Mouse (Mus musculus) layer of hippocampus, postnatal 14 days (tissue): ENCODE data around the gene Dstn. TPM values are rescaled to one million over a fixed set of nuclear protein-coding genes. Genes with fewer than 3 reads are reported as not detected.

ENCODE experiments used
- DNase-seq, 2 experiments: peaks; one replicate each; pipeline ENCODE4 v3.0.0; 2021 to 2022; ENCODE audit warnings: low spot score in 2 of 2, mixed read lengths in 1 of 2
- long read RNA-seq, 2 experiments: library from polyadenylated mRNA; stranded (forward); transcript quantifications; one replicate each; pipeline ENCODE4 v2.0.0; 2021
- total RNA-seq, 2 experiments: library from RNA; stranded (reverse); gene quantifications; 2 replicates each; pipeline ENCODE4 v1.2.3; 2021

Gene Dstn
- total RNA-seq = 100 to 1,000 TPM; 225 to 238 TPM
- long read RNA-seq, experiment 1, transcript Dstn-201 (4 exons, 1,911 nt) = major isoform, 221 of 246 reads
- long read RNA-seq, experiment 1, partial matches to known transcripts = 3 of 246 reads
- long read RNA-seq, experiment 1, other reads (novel, unspliced or antisense) = 22 of 246 reads
- long read RNA-seq, experiment 2, transcript Dstn-201 (4 exons, 1,911 nt) = major isoform, 325 of 395 reads
- long read RNA-seq, experiment 2, partial matches to known transcripts = 6 of 395 reads
- long read RNA-seq, experiment 2, other reads (novel, unspliced or antisense) = 64 of 395 reads

GRCm38 (mm10) chr2:143914760-143915599 lies at the start of gene Dstn:
Dstn (plus strand) TSS chr2:143915320.
- peak; percentile 96 to 97 for DNase-seq

- DNase-seq = peak; percentile 70 to 84
Measured at GRCm38 (mm10) chr2:143867326-143867725, 47.8 kb upstream of the Dstn start.

GRCm38 (mm10) chr2:143870936-143871688 lies 44.0 kb upstream of the Dstn start:
- no peak for DNase-seq

- DNase-seq = no peak
Measured at GRCm38 (mm10) chr2:143876026-143876425, 39.1 kb upstream of the Dstn start.

- no peak for DNase-seq
Measured at GRCm38 (mm10) chr2:143876929-143877632, 38.0 kb upstream of the Dstn start.

GRCm38 (mm10) chr2:143879311-143879710 lies 35.8 kb upstream of the Dstn start:
- no peak for DNase-seq

DNA sequence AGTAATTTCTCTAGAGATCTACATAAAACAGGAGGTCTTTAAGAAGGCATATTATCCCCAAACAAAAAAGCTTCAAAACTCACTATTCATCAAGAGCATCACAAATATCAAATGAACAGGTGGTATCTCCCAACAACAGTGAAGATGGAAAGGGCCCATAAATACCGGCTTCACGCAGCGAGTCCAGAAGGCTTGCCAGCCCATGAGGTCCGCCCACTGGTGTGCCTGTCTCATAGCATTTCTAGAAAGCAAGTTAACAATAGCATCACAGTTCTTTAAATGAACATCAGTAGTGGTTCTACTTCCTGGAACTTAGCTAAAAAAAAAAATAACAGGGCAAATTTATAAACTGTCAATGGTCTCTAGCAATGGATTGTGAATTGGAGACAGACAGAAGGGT lies 33.1 kb upstream of the Dstn start:
- DNase-seq = peak in 1 of 2 experiments; percentile 39

DNA sequence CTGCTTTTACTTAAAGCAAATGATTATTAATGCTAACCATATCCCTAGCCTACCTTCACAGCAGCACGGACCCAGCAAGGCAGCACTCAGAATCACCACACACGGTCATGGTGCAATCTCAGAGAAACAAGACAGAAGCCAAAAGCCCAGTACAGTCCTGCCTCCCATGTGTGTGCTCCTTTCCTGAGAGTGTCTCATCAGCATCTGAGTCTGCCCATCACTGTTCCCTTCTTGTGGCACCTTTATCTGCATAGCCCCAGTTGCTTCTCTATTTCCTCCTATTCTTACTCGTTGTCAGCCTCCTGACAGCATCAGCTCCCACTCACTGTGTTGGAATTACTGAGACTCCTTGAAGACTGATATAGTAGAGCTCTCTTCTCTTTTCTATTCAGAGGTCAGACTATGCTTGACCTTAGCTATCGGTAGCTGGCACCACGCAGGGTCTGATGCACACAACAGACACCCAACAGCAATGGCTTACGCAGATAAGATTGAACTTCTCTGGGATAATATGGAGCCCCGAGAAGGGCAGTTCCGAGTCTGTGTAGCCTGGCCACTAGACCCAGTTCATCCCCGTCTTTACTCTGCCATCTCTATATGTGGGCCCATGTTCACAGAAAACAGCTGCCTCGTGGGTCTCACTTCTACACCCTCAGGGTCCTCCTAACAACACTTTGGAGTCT lies 32.4 kb upstream of the Dstn start:
- no peak for DNase-seq

DNA sequence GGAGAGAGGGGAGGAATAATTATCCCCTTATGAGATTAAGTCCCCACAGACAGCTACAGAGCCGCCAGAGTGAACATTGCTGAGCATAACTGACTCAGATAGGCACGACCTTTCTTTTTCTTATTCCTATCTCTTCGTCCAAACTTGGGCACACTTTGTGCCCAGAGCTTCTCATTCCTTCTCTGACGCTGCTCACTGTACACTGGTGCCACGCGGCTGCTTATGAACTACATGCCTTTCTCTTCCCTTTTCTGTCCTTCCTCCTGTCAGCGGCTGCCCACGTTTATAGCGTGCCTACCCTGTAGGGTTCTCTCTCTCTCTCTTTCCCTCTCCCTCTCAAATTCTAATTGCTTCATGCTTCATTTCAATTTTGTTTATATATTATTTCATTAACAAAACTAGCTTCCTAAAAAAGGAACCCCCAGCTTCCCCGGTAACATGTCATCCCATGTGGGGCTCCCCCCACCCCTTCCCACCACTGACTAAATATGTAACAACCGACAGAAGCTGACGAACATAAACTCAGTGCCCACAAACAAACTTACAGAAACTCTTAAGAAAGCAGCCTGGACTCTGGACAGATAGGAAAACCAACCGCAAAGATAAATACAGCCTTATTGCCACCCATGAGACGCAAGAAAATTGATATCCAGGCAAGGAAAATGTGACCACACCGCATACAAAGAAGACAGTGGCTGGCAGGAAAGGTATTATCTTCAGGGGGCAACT lies 25.8 kb upstream of the Dstn start:
- DNase-seq = no peak

DNA sequence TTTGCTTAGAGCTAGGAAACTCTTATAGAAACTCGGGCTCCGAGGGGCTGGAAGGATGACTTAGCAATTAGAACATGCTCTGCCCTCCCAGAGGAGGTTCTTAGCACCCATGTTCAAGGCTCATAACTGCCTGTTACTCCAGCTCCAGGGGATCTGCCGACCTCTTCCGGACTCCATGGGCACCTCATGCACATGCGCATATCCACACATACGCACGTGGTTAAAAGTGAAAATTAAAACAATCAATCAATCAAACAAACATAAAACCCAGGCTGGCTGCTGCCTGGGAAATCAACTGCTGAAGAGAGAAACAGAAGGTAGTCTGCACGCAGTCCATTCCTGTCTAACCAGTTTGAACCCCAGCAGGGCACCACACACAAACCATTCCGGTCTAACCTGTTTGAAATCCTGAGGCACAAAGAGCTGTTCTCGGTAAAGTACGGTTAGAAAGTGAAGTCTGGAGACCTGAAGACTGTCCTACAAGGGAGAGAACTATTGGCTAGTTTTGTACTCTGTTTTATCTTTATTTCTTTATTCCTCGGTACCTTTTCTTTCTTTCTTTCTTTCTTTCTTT lies 25.2 kb upstream of the Dstn start:
- DNase-seq = no peak

DNA sequence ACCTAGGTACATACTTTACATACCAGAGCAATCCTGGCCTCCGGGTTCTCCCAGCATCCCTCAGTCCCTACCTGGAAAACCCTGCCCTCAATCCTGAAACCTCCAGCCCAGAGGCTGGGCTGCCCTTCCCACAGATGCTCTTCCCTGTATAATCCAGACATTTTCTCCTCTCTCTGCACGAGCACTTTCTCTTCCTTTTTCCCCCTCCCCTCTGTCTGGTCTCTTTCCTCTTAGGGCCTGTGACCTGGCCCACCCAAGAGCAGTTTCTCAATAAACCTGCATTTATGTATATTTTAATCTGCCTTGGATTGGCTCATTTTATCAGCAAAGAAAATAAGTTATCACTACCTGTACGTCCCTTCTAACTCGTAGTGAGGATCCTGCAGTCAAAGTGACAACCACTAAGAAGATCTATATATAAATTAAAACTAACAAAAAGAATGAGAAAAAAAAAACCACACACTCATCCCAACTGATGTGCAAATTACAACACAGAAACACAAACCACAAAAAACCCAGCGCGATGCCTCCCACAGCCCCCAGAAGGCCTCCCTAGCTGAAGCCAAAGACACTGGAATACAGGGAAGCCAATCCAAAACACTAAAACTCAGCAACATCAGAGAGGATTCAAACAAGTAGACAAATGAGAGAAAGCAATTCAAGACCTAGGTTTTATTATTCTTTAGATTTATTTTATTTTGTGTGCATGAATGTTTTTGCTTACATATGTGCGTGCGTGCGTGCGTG lies 23.6 kb upstream of the Dstn start:
- DNase-seq = no peak

DNA sequence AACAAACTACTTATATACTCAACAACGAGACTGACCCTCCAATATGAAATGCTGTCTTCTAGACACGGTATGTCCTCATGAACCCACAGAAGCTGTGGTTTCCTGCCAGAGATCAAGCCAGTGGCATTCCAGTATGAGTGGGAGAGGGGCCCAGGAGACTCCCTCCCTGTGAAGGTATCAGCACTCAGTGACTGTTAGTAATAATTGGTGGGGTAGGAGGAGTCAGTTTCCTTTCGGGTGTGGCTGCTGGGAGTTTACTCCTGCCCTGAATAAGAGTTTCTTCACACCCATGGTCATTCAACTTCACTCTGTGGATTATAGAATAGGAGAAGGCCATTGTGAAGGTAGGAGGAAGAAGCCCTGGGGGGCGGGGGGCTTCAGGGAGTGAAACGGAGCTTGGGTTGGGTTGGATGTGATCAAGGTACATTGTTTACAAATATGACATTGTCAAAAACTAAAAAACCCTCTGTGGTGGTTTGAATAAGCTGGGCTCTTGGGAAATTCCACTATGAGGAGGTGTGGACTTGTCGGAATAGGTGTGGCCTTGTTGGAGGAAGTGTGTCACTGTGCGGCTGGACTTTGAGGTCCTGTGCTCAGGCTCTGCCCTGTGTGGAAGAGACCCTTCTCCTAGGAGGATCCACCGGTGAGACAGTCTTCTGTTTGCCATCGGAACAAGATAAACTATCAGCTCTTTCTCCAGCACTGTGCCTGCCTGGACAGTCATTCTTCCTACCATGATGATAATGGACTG lies 15.5 kb upstream of the Dstn start:
- DNase-seq = no peak

DNA sequence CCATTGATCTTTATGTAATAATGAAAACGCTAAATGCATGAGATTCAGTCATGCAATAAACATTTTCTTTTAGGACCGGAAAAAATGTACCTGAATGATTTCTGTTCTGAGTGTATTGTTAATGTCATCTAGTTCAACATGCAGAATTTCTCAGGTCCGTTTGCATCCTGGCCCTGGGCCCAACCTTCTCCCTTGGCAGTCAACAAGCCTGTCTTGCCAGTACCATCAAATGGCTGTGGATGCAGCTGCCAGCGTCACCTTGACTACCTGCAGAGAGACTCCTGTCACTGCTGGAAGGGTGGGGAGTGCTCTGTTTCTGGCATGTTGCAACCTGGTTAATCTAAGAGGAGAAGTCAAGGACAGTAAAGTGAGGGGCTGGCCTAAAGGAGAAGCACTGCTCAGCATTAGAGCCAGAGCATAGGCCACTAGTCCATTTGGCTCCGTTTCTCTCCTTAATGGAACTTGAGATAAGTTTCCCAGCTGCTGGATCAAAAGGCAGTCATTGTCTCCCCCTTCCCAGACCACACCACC lies 14.2 kb upstream of the Dstn start:
- no peak for DNase-seq

DNA sequence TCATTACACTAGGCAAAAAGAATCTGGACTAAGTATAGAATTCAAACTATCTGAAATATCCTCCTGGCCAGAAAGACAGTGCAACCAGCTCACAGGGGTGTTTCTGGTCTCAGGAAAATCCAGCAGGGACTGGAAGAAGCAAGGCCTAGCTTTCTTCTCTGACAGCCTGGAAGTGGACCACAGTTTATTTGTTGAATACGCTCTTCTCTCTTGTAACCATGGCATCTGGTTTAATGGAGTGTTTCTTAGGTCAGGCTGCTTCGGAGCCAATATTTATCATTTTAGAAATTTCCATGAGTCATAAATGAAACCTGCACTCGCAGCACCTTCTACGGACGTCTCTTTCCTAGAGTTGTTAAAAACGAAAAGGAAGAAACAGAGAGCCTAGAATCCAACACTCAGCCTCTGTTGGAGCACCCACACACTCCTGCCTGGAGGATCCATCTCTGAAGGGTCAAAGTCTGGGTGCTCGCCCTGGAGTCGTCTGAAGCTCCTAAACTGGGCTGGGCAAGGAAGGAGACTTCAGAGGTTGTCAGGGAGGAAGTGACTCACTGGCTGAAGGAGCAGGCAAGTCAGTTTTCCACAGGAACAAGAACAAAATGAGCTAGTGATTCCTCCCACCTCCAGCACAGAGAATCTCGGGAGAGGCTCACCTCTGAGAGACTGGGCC lies 11.6 kb upstream of the Dstn start:
- DNase-seq = no peak

DNA sequence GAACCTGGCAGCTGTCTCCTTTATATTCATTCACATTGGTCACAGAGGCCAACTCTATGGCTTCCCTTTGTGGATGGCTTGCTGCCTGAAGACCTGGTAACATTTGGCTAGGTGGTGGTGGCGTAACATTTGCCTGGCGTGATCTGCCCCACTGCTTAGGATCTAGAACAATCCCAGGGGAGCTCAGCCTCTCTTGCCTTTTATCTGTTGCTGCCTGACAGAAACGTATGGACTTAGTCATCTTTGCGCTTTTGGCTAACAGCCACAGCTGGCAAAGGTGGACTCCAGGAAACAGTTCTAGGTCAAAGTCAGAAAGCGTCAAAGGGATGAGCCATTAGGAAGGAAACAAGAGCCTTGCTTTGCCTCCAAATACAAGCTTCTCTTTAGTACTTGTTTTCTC lies 10.2 kb upstream of the Dstn start:
- DNase-seq = no peak

- DNase-seq = no peak
Measured at GRCm38 (mm10) chr2:143909230-143909629, 5.9 kb upstream of the Dstn start.

GRCm38 (mm10) chr2:143912199-143912598 lies 2.9 kb upstream of the Dstn start:
- no peak for DNase-seq
